Mouse (Mus musculus) forebrain, embryonic 16.5 days (tissue): ENCODE data around the gene Spata31d1b. TPM values are rescaled to one million over a fixed set of nuclear protein-coding genes. Genes with fewer than 3 reads are reported as not detected.
"Not testable (repeated sequence)": the region's sequence is repeated elsewhere in the genome, so short reads cannot be mapped to it uniquely, and the experiment has no call there.

Source experiments
- ATAC-seq: fragments of 200-750 bp; cut with Nextera tagmentation; 2 replicates; pipeline ENCODE4 v1.8.0; 2017; ENCODE audit warnings: mild to moderate bottlenecking, moderate library complexity
- H3K27ac ChIP-seq: fragments of 300-500 bp; sonication (generic); 2 replicates; pipeline ENCODE4 v1.5.1; 2014; ENCODE audit warnings: low read length, control low read depth
- H3K27me3 ChIP-seq: fragments of 300-500 bp; sonication (generic); replicated peaks from 2 replicates; pipeline ENCODE4 v1.6.1; 2014; ENCODE audit warnings: low read length; ENCODE audit not compliant: control insufficient read depth, insufficient read depth
- H3K36me3 ChIP-seq: fragments of 300-500 bp; sonication (generic); 2 replicates; pipeline ENCODE4 v1.6.1; 2014; ENCODE audit not compliant: control insufficient read depth, insufficient read depth
- H3K4me1 ChIP-seq: fragments of 300-500 bp; sonication (generic); replicated peaks from 2 replicates; pipeline ENCODE4 v1.6.1; 2014; ENCODE audit warnings: low read length; ENCODE audit not compliant: control insufficient read depth, insufficient read depth
- H3K4me2 ChIP-seq: fragments of 300-500 bp; sonication (generic); 2 replicates; pipeline ENCODE4 v1.6.1; 2014; ENCODE audit warnings: mild to moderate bottlenecking, low read length, control low read depth
- H3K4me3 ChIP-seq: fragments of 300-500 bp; sonication (generic); replicated peaks from 2 replicates; pipeline ENCODE4 v1.5.1; 2014; ENCODE audit warnings: mild to moderate bottlenecking, low read length, control low read depth
- H3K9ac ChIP-seq: fragments of 300-500 bp; sonication (generic); replicated peaks from 2 replicates; pipeline ENCODE4 v1.6.1; 2014; ENCODE audit warnings: low read depth, low read length, control low read depth
- H3K9me3 ChIP-seq: fragments of 300-500 bp; sonication (generic); 2 replicates; pipeline ENCODE4 v1.6.1; 2016; ENCODE audit warnings: low read length; ENCODE audit not compliant: control insufficient read depth
- WGBS: fragments of 180-500 bp; shearing (Covaris S2); extraction: QIAGEN DNeasy Blood & Tissue Kit; methylation state at CpG from one replicate; pipeline ENCODE4 v1.1.7; 2014; 5-methylcytosine and 5-hydroxymethylcytosine counted together
- polyA plus RNA-seq: library from polyadenylated mRNA; unstranded; fragments of >200 nt; fragmentation: Nextera tagmentation; extraction: Ambion mirVana; gene quantifications from 2 replicates; pipeline ENCODE4 v1.2.1, GENCODE M21; 2015

The Spata31d1b gene
- polyA plus RNA-seq, 1 experiment from 2014 or later, result not detected

GRCm38 (mm10) chr13:59689843-59690242 is 22.2 kb upstream of the Spata31d1b start:
- H3K4me1 ChIP-seq, result no peaks in the 10 kb centered on the region
- H3K36me3 ChIP-seq, result no peaks in the 10 kb centered on the region
- H3K9ac ChIP-seq, result no peak overlapping the region
- H3K27ac ChIP-seq, result no peak overlapping the region
- no peak overlapping the region for H3K4me2 ChIP-seq
- no peaks in the 10 kb centered on the region for H3K9me3 ChIP-seq
- H3K27me3 ChIP-seq, result no peaks in the 10 kb centered on the region
- H3K4me3 ChIP-seq, result no peak overlapping the region
- 95% methylated on average over 3 of the region's 3 CpGs for WGBS
- no peak for ATAC-seq

GRCm38 (mm10) chr13:59690576-59690975 is 21.5 kb upstream of the Spata31d1b start:
- 86% methylated on average over 7 of the region's 7 CpGs for WGBS

GRCm38 (mm10) chr13:59691478-59691877 is 20.6 kb upstream of the Spata31d1b start:
- Histone ChIP-seq H3K9ac (no peak overlapping the region), H3K4me1 (no peaks in the 10 kb centered on the region), H3K27ac (no peak overlapping the region), H3K36me3 (no peaks in the 10 kb centered on the region), H3K9me3 (no peaks in the 10 kb centered on the region), H3K4me2 (no peak overlapping the region), H3K27me3 (no peaks in the 10 kb centered on the region), H3K4me3 (no peak overlapping the region)
- no peak for ATAC-seq
- WGBS, result 45% methylated on average over 10 of the region's 10 CpGs

More at GRCm38 (mm10) chr13:59690576-59690975, 21.5 kb upstream of the Spata31d1b start:
- ATAC-seq, result no peak
- no peaks in the 10 kb centered on the region for H3K36me3 ChIP-seq
- no peaks in the 10 kb centered on the region for H3K27me3 ChIP-seq
- H3K4me1 ChIP-seq, result no peaks in the 10 kb centered on the region
- H3K4me2 ChIP-seq, result no peak overlapping the region
- H3K4me3 ChIP-seq, result no peak overlapping the region
- no peak overlapping the region for H3K27ac ChIP-seq
- H3K9ac ChIP-seq, result no peak overlapping the region
- no peaks in the 10 kb centered on the region for H3K9me3 ChIP-seq

DNA sequence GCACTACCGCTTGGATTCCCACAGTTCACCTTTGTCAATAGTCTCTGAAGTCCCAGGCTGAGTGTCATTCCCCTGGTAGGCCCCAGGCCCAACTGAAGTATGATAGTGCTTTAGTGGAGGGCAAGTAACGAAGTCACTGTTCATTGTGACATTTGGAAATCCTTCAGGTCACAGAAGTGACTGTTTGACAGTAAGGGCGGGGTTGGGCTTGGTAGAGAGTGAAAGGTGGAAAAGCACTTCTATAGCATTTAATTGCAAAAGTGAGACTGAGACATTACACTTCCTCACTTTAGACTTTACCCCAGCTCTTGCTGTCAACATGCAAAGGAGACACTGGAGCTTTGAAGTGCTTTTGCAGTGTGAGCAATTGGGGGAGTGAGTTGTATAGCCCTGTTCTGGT is 18.1 kb upstream of the Spata31d1b start, which contains the start of gene 4921517D22Rik:
Gene 4921517D22Rik, minus strand, starts transcription at position 101 of the 400 bp plus-strand sequence.
- H3K9ac ChIP-seq, result no peak within 1 kb of the TSS
- 81% methylated on average over 3 of the region's 3 CpGs for WGBS
- no peak within 1 kb of the TSS for H3K4me2 ChIP-seq
- no peaks in the 10 kb centered on the region for H3K9me3 ChIP-seq
- H3K4me1 ChIP-seq, result no peaks in the 10 kb centered on the region
- H3K27me3 ChIP-seq, result no peaks in the 10 kb centered on the region
- no peaks in the 10 kb centered on the region for H3K36me3 ChIP-seq
- H3K4me3 ChIP-seq, result no peak within 1 kb of the TSS
- no peak for ATAC-seq
- H3K27ac ChIP-seq, result no peak within 1 kb of the TSS

- no peaks in the 10 kb centered on the region for H3K9me3 ChIP-seq
These were observed 16.3 kb upstream of the Spata31d1b start for GRCm38 (mm10) chr13:59695781-59696180.

DNA sequence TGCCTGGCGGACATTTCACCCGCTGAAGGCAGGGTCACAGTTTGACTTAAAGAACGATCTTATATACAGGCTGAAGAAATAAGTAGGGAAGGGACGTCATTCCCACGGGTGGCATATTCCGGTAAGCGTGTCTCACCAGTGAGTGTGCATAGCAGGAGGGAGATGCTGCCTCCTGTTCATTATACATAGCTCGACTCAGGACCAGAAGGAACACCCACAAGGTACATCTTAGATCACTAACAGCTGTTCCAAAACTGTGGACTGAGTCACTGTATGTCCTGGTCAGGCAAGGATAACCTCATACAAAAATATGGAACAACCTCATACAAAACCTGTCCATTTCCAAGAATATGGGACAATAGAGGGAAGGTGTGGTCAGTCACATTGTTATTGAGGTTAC is 13.0 kb upstream of the Spata31d1b start:
- Histone ChIP-seq H3K9me3 (no peaks in the 10 kb centered on the region), H3K4me1 (no peaks in the 10 kb centered on the region), H3K27ac (no peak overlapping the region), H3K9ac (no peak overlapping the region), H3K4me2 (no peak overlapping the region), H3K4me3 (no peak overlapping the region), H3K27me3 (no peaks in the 10 kb centered on the region), H3K36me3 (no peaks in the 10 kb centered on the region)
- WGBS, result 88% methylated on average over 8 of the region's 8 CpGs
- no peak for ATAC-seq

More at GRCm38 (mm10) chr13:59695781-59696180, 16.3 kb upstream of the Spata31d1b start:
- Histone ChIP-seq H3K4me2 (no peak overlapping the region), H3K9ac (no peak overlapping the region), H3K4me1 (no peaks in the 10 kb centered on the region), H3K27me3 (no peaks in the 10 kb centered on the region), H3K4me3 (no peak overlapping the region), H3K27ac (no peak overlapping the region), H3K36me3 (no peaks in the 10 kb centered on the region)
- WGBS, result 93% methylated on average over 7 of the region's 7 CpGs
- no peak for ATAC-seq

DNA sequence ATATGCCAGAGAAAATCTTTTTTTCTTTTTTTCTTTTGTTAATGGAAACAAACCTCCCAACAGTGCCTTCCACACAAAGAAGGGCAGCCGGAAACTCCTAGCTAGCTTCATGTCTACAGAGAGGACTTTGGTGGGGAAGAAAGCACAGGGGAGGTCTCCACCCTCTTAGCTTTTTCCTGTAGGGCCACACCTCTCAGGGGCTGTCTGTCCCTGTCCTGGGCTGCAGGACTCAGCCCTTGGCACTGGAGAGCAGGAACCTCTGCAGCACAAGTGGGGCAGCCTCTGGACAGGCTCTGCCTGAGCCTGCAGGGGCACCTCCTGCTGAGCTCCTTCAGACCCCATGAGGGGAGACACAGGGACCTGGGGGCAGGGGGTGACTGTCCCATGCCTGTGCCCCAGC is 11.9 kb upstream of the Spata31d1b start:
- not testable (repeated sequence) for H3K27me3 ChIP-seq, H3K9ac ChIP-seq, H3K4me1 ChIP-seq, H3K4me3 ChIP-seq, H3K9me3 ChIP-seq, H3K36me3 ChIP-seq, H3K4me2 ChIP-seq, ATAC-seq, H3K27ac ChIP-seq
- WGBS, result 52% methylated on average over 1 of the region's 1 CpGs

GRCm38 (mm10) chr13:59703514-59703913 is 8.6 kb upstream of the Spata31d1b start:
- Histone ChIP-seq H3K9me3 (no peaks in the 10 kb centered on the region), H3K4me1 (no peaks in the 10 kb centered on the region; the same call in 1 of the 2 replicates), H3K4me2 (no peak overlapping the region), H3K4me3 (no peak overlapping the region), H3K27me3 (no peaks in the 10 kb centered on the region), H3K27ac (no peak overlapping the region), H3K9ac (no peak overlapping the region), H3K36me3 (no peaks in the 10 kb centered on the region)
- ATAC-seq, result no peak
- WGBS, result 86% methylated on average over 12 of the region's 12 CpGs

DNA sequence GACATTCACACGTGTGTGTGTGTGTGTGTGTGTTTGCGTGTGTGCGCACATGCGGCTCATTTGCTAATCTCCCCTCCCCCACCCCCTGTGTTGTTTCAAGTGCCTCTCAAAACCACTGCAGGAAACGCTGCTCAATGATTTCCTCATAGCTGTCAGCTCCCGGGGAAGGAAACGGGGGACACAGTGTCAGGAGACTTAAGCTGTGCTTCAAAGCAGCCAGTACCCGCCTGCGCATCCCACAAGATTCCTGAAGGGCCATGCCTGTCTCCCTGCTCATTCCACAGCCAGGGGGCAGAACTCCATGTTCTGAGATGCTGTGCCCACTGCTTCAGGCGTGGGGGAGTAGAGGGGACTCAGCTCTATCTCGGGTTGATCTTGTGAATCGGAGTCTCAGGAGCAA is 7.5 kb upstream of the Spata31d1b start:
- Histone ChIP-seq H3K27ac (no peak overlapping the region), H3K27me3 (no peaks in the 10 kb centered on the region), H3K36me3 (no peaks in the 10 kb centered on the region), H3K4me1 (no peaks in the 10 kb centered on the region; the same call in 1 of the 2 replicates), H3K4me2 (no peak overlapping the region), H3K9ac (no peak overlapping the region), H3K9me3 (no peaks in the 10 kb centered on the region), H3K4me3 (no peak overlapping the region)
- peak; percentile 59; the same call in 1 of the 2 replicates for ATAC-seq
- WGBS, result 59% methylated on average over 12 of the region's 12 CpGs

GRCm38 (mm10) chr13:59710230-59710629 is 1.9 kb upstream of the Spata31d1b start, which contains the start of gene Spata31d1a:
Gene Spata31d1a (minus strand): TSS chr13:59710330.
- ATAC-seq, result no peak
- no peaks in the 10 kb centered on the region for H3K9me3 ChIP-seq
- 93% methylated on average over 15 of the region's 15 CpGs for WGBS
- no peak within 1 kb of the TSS for H3K9ac ChIP-seq
- H3K27me3 ChIP-seq, result no peaks in the 10 kb centered on the region
- no peaks in the 10 kb centered on the region for H3K36me3 ChIP-seq
- H3K4me3 ChIP-seq, result no peak within 1 kb of the TSS
- no peaks in the 10 kb centered on the region for H3K4me1 ChIP-seq
- H3K4me2 ChIP-seq, result no peak within 1 kb of the TSS
- H3K27ac ChIP-seq, result no peak within 1 kb of the TSS
